Mouse (Mus musculus): ENCODE data around the gene Rps27. TPM values are rescaled to one million over a fixed set of nuclear protein-coding genes. Genes with fewer than 3 reads are reported as not detected.

The Rps27 gene
- polyA plus RNA-seq, 1 experiment from 2014 or later = 753 TPM

DNA sequence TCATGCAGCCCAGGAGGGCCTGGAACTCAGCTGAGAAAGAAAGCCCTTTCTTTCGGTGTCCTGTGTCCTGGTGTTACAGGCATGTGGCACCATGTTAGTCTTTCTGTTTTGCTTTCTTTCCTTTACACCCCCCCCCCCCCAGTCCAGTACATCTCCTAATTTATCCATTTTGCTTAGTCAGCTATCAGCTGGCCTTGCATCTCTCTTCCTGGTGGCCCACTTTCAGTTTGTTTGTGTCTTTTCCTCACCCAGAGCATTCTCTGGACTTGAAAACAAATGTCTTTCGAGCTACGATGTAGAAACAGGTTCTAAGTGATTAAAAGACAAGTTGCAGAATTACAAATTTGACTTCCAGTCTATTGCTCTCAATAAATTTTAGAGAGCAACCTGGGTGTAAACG, 9.0 kb upstream of the Rps27 start:
- no peak overlapping the region for H3K4me3 ChIP-seq
- no peak overlapping the region for H3K4me2 ChIP-seq
- H3K27ac ChIP-seq = no peak overlapping the region
- H3K9ac ChIP-seq = no peak overlapping the region
- H3K36me3 ChIP-seq (replicated peaks) = no peaks in the 10 kb centered on the region
- H3K9me3 ChIP-seq = no peaks in the 10 kb centered on the region
- no peaks in the 10 kb centered on the region for H3K27me3 ChIP-seq (replicated peaks)
- H3K4me1 ChIP-seq = peaks cover 14% of the 10 kb centered on the region
- 89% methylated on average over 4 of the region's 4 CpGs for WGBS
- ATAC-seq (replicated peaks) = no peak

DNA sequence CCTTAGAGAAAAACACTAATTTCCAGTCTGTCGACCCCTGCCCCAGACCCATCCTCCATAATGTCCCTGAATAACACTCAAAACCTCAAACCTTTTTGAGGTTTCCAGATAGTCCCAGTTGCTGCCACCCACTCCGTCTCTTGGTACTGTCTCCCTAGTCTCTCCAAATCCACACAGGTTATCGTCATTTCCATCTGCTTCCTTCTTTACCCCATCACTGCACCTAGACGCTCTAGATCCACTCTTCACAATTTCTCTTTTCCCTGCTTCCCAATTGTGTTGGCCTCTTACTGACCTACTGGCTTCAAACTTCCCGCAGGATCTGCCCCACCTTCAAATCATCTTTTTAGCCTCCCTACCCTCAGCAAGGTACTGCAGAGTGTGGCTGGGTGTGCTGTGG, 7.7 kb upstream of the Rps27 start:
- Histone ChIP-seq H3K27me3 (replicated peaks) (no peaks in the 10 kb centered on the region), H3K9ac (no peak overlapping the region; the same call in 1 of the 2 replicates)
- WGBS = 34% methylated on average over 5 of the region's 5 CpGs

GRCm38 (mm10) chr3:90220531-90220951, 7.1 kb upstream of the Rps27 start:
- no peaks in the 10 kb centered on the region for H3K27me3 ChIP-seq (replicated peaks)
- H3K27ac ChIP-seq = peak overlapping the region; percentile 71
- H3K9ac ChIP-seq = peak overlapping the region; percentile 38; the same call in 1 of the 2 replicates
- peak overlapping the region; percentile 73 for H3K4me2 ChIP-seq
- H3K4me3 ChIP-seq = peak overlapping the region; percentile 37
- ATAC-seq (replicated peaks) = peak; percentile 64
- H3K4me1 ChIP-seq = peaks cover 14% of the 10 kb centered on the region
- 0% methylated on average over 19 of the region's 20 CpGs for WGBS
- H3K36me3 ChIP-seq (replicated peaks) = no peaks in the 10 kb centered on the region
- no peaks in the 10 kb centered on the region for H3K9me3 ChIP-seq

More for the DNA sequence above, 7.7 kb upstream of the Rps27 start:
- ATAC-seq (replicated peaks) = no peak
- Histone ChIP-seq H3K4me2 (peak overlapping the region; percentile 73), H3K9me3 (no peaks in the 10 kb centered on the region), H3K36me3 (replicated peaks) (no peaks in the 10 kb centered on the region), H3K4me1 (peaks cover 14% of the 10 kb centered on the region), H3K27ac (no peak overlapping the region), H3K4me3 (peak overlapping the region; percentile 37)

- Histone ChIP-seq H3K9me3 (no peaks in the 10 kb centered on the region), H3K36me3 (replicated peaks) (no peaks in the 10 kb centered on the region), H3K4me3 (peak overlapping the region; percentile 37), H3K27me3 (replicated peaks) (no peaks in the 10 kb centered on the region), H3K27ac (peak overlapping the region; percentile 71), H3K9ac (no peak overlapping the region; the same call in 1 of the 2 replicates), H3K4me2 (peak overlapping the region; percentile 73), H3K4me1 (peaks cover 14% of the 10 kb centered on the region)
- peak; percentile 59; the same call in 1 of the 2 replicates for ATAC-seq (replicated peaks)
- 13% methylated on average over 6 of the region's 6 CpGs for WGBS
These were observed 6.6 kb upstream of the Rps27 start for GRCm38 (mm10) chr3:90220088-90220487.

DNA sequence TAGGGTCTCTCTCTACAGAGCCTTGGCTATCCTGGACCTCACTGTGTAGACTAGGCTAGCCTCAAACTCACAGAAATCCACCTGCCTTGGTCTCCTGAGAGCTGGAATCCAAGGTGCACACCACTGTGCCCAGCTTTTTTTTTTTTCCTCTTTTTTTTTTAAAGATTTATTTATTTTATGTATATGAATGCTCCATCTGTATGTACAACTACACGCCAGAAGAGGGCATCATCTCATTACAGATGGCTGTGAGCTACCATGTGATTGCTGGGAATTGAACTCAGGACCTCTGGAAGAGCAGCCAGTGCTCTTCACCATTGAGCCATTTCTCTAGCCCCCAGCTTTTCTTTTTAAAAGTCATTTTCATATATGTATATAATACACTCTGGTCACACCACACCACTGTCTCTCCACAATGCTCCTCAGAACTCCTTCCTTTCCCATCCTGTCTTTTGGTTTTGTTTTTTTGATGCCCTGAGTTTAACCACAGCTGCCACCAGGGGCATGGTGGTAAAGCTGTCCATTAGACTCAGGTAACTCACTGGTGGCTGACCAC, 2.5 kb upstream of the Rps27 start:
- no peak for ATAC-seq (replicated peaks)
- no peaks in the 10 kb centered on the region for H3K9me3 ChIP-seq
- peaks cover 34% of the 10 kb centered on the region for H3K4me1 ChIP-seq
- H3K27ac ChIP-seq = no peak overlapping the region
- no peak overlapping the region for H3K4me2 ChIP-seq
- no peaks in the 10 kb centered on the region for H3K27me3 ChIP-seq (replicated peaks)
- H3K36me3 ChIP-seq (replicated peaks) = peaks cover 1% of the 10 kb centered on the region; the same call in 1 of the 2 replicates
- H3K9ac ChIP-seq = no peak overlapping the region
- 44% methylated on average over 1 of the region's 1 CpGs for WGBS
- H3K4me3 ChIP-seq = no peak overlapping the region

DNA sequence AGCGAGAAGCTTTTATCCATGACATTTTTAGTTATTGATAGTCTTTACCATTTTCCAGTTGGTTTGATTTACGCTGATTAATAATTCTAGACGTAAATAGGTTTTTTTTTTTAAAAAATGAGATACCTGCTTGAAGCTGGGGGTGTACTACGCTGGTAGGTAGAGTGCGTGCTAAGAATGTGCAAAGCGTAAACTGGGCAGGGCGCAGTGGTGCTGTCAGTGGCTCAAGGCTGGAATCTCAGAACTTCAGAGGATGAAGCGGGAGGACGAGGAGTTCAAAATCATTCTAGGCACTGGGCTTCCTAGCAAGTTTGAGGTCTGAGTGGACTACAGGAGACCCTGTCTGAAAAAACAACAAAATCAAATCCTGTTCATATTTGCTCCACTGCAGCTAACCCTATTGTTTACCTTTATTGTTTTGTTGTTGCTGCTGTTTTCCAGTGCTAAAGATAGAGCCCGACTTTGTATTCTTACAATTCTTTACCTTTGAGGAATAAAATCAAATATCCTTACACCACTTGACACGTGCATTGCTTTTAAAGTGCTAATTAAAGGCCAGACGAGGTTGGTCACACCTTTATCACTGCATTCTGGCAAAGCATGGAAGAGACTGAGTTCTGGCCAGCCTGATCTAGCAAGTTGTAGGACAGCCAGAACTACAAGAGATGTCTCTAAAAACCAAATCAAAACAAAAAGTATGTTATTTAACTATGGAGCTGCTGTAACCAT, 669 bp upstream of the Rps27 start:
- H3K9ac ChIP-seq = peak overlapping the region; percentile 93
- peak; percentile 68 for ATAC-seq (replicated peaks)
- peaks cover 32% of the 10 kb centered on the region for H3K4me1 ChIP-seq
- H3K27ac ChIP-seq = peak overlapping the region; percentile 91
- H3K36me3 ChIP-seq (replicated peaks) = peaks cover 8% of the 10 kb centered on the region; the same call in 1 of the 2 replicates
- H3K9me3 ChIP-seq = no peaks in the 10 kb centered on the region
- H3K4me3 ChIP-seq = peak overlapping the region; percentile 93
- peak overlapping the region; percentile 96 for H3K4me2 ChIP-seq
- WGBS = 12% methylated on average over 12 of the region's 12 CpGs
- no peaks in the 10 kb centered on the region for H3K27me3 ChIP-seq (replicated peaks)

- 15% methylated on average over 5 of the region's 5 CpGs for WGBS
- no peaks in the 10 kb centered on the region for H3K9me3 ChIP-seq
- peaks cover 19% of the 10 kb centered on the region; the same call in 1 of the 2 replicates for H3K36me3 ChIP-seq (replicated peaks)
- H3K4me3 ChIP-seq = peak overlapping the region; percentile 93
- H3K4me2 ChIP-seq = peak overlapping the region; percentile 96
- peaks cover 32% of the 10 kb centered on the region for H3K4me1 ChIP-seq
- no peaks in the 10 kb centered on the region for H3K27me3 ChIP-seq (replicated peaks)
- no peak for ATAC-seq (replicated peaks)
- H3K27ac ChIP-seq = peak overlapping the region; percentile 91
- H3K9ac ChIP-seq = peak overlapping the region; percentile 93
These were observed 728 bp downstream of the Rps27 start for GRCm38 (mm10) chr3:90212723-90213122.

- no peak overlapping the region for H3K9ac ChIP-seq
- H3K4me3 ChIP-seq = peak overlapping the region; percentile 93; the same call in 1 of the 2 replicates
- H3K9me3 ChIP-seq = no peaks in the 10 kb centered on the region
- H3K4me1 ChIP-seq = peaks cover 32% of the 10 kb centered on the region
- peaks cover 19% of the 10 kb centered on the region; the same call in 1 of the 2 replicates for H3K36me3 ChIP-seq (replicated peaks)
- H3K4me2 ChIP-seq = peak overlapping the region; percentile 96; the same call in 1 of the 2 replicates
- no peaks in the 10 kb centered on the region for H3K27me3 ChIP-seq (replicated peaks)
- no peak for ATAC-seq (replicated peaks)
- H3K27ac ChIP-seq = no peak overlapping the region
- WGBS = 85% methylated on average over 13 of the region's 13 CpGs
These were observed 1.7 kb downstream of the Rps27 start for GRCm38 (mm10) chr3:90211475-90212398.

- H3K4me3 ChIP-seq = no peak overlapping the region
- H3K27me3 ChIP-seq (replicated peaks) = no peaks in the 10 kb centered on the region
- H3K9ac ChIP-seq = no peak overlapping the region
- H3K4me1 ChIP-seq = peaks cover 32% of the 10 kb centered on the region
- ATAC-seq (replicated peaks) = no peak
- H3K36me3 ChIP-seq (replicated peaks) = peaks cover 19% of the 10 kb centered on the region; the same call in 1 of the 2 replicates
- no peak overlapping the region for H3K27ac ChIP-seq
- H3K4me2 ChIP-seq = no peak overlapping the region
- WGBS = 93% methylated on average over 5 of the region's 5 CpGs
- H3K9me3 ChIP-seq = no peaks in the 10 kb centered on the region
These were observed 3.4 kb downstream of the Rps27 start for GRCm38 (mm10) chr3:90209908-90210566.

- H3K4me3 ChIP-seq = no peak overlapping the region
- H3K9ac ChIP-seq = no peak overlapping the region
These were observed 4.8 kb downstream of the Rps27 start for GRCm38 (mm10) chr3:90208662-90209061.

GRCm38 (mm10) chr3:90204582-90204981, 8.9 kb downstream of the Rps27 start:
- H3K4me1 ChIP-seq = no peaks in the 10 kb centered on the region
- H3K36me3 ChIP-seq (replicated peaks) = peaks cover 12% of the 10 kb centered on the region; the same call in 1 of the 2 replicates
- no peak for ATAC-seq (replicated peaks)
- no peaks in the 10 kb centered on the region for H3K27me3 ChIP-seq (replicated peaks)
- 95% methylated on average over 2 of the region's 2 CpGs for WGBS
- no peak overlapping the region for H3K4me3 ChIP-seq
- H3K4me2 ChIP-seq = no peak overlapping the region
- no peak overlapping the region for H3K27ac ChIP-seq
- H3K9me3 ChIP-seq = no peaks in the 10 kb centered on the region
- no peak overlapping the region for H3K9ac ChIP-seq

More at GRCm38 (mm10) chr3:90208662-90209061, 4.8 kb downstream of the Rps27 start:
- WGBS = 92% methylated on average over 2 of the region's 2 CpGs
- H3K27me3 ChIP-seq (replicated peaks) = no peaks in the 10 kb centered on the region
- no peak overlapping the region for H3K4me2 ChIP-seq
- H3K9me3 ChIP-seq = no peaks in the 10 kb centered on the region
- peaks cover 24% of the 10 kb centered on the region for H3K4me1 ChIP-seq
- peaks cover 19% of the 10 kb centered on the region; the same call in 1 of the 2 replicates for H3K36me3 ChIP-seq (replicated peaks)
- ATAC-seq (replicated peaks) = no peak
- H3K27ac ChIP-seq = no peak overlapping the region

All from midbrain, embryonic 15.5 days (tissue).